Mouse (Mus musculus) adrenal gland, adult 2 months (tissue): ENCODE results near the gene Crybb1. TPM values are rescaled to one million over a fixed set of nuclear protein-coding genes. Genes with fewer than 3 reads are reported as not detected.

ENCODE experiments used
- DNase-seq: peaks from one replicate; pipeline ENCODE4 v3.0.0; 2021
- polyA plus RNA-seq: library from polyadenylated mRNA; depleted of rRNA; stranded (reverse); fragments of >200 nt; gene quantifications from 2 replicates; pipeline ENCODE4 v1.2.3, GENCODE M21; 2012; rRNA removed
- total RNA-seq, 2 experiments: library from RNA; stranded (reverse); gene quantifications; 2 replicates each; pipeline ENCODE4 v1.2.3; 2021

Crybb1 gene
- total and polyA plus RNA-seq, 3 experiments, result 2.9 to 6.7 (median 3.2) TPM

GRCm38 (mm10) chr5:112301694-112302093, 46.1 kb downstream of the Crybb1 start:
- peak; percentile 32 for DNase-seq

GRCm38 (mm10) chr5:112302310-112302709, 46.7 kb downstream of the Crybb1 start:
- DNase-seq, result peak; percentile 78

- no peak for DNase-seq
These were observed 50.2 kb downstream of the Crybb1 start for GRCm38 (mm10) chr5:112305842-112306241.

- DNase-seq, result no peak
These were observed 57.7 kb downstream of the Crybb1 start for GRCm38 (mm10) chr5:112313222-112313885.

- no peak for DNase-seq
These were observed 60.9 kb downstream of the Crybb1 start for GRCm38 (mm10) chr5:112316468-112316867.

GRCm38 (mm10) chr5:112317328-112317727, 61.7 kb downstream of the Crybb1 start:
- DNase-seq, result no peak

Other genes with a start within 250 kb of the Crybb1 start
- 10 to 100 TPM; 70.5 to 74.9 TPM for gene Cryba4, start 3.3 kb upstream of the Crybb1 start, total RNA-seq
- 58.4 and 91.5 TPM in 2 replicates for gene Cryba4, start 3.3 kb upstream of the Crybb1 start, polyA plus RNA-seq
- gene Tpst2, start 20.9 kb downstream of the Crybb1 start, total RNA-seq, result 100 to 1,000 TPM; 154 to 322 TPM
- gene Tpst2, start 20.9 kb downstream of the Crybb1 start, polyA plus RNA-seq, result 222 and 270 TPM in 2 replicates
- gene Tfip11, start 70.5 kb downstream of the Crybb1 start, total RNA-seq, result 10 to 100 TPM; 30.3 to 38.7 TPM
- 36.6 and 38.1 TPM in 2 replicates for gene Tfip11, start 70.5 kb downstream of the Crybb1 start, polyA plus RNA-seq
- gene Srrd, start 87.2 kb downstream of the Crybb1 start, total RNA-seq, result 10 to 100 TPM; 20.1 to 68.5 TPM
- 43.2 and 47.4 TPM in 2 replicates for gene Srrd, start 87.2 kb downstream of the Crybb1 start, polyA plus RNA-seq
- 10 to 100 TPM; 19.9 to 61.1 TPM for gene Hps4, start 87.3 kb downstream of the Crybb1 start, total RNA-seq
- gene Hps4, start 87.3 kb downstream of the Crybb1 start, polyA plus RNA-seq, result 62.7 and 64.6 TPM in 2 replicates
- under 1 TPM in 1 of 2 experiments, not detected in 1; 0.14 TPM for gene Gm6583, start 100.2 kb downstream of the Crybb1 start, total RNA-seq
- gene Gm6583, start 100.2 kb downstream of the Crybb1 start, polyA plus RNA-seq, result not detected in 2 replicates
- gene Asphd2, start 139.1 kb downstream of the Crybb1 start, total RNA-seq, result 1 to 10 TPM; 2.1 to 6.5 TPM
- 2.1 and 5.1 TPM in 2 replicates for gene Asphd2, start 139.1 kb downstream of the Crybb1 start, polyA plus RNA-seq
- gene Gm6588, start 193.6 kb downstream of the Crybb1 start, total RNA-seq, result not detected
- gene Gm6588, start 193.6 kb downstream of the Crybb1 start, polyA plus RNA-seq, result not detected in 2 replicates